Mouse (Mus musculus) heart, postnatal 14 days (tissue): ENCODE results near the gene Golga3. TPM values are rescaled to one million over a fixed set of nuclear protein-coding genes. Genes with fewer than 3 reads are reported as not detected.

Experiments
- DNase-seq, 2 experiments: peaks; one replicate each; pipeline ENCODE4 v3.0.0; 2021 to 2022
- intact Hi-C: fragments of 180-260 bp; cut with DNase I; formaldehyde crosslinking; loops from one replicate; pipeline ENCODE4 v1.15.1; 2025
- long read RNA-seq, 2 experiments: library from polyadenylated mRNA; stranded (forward); transcript quantifications; one replicate each; pipeline ENCODE4 v2.0.0; 2021
- total RNA-seq, 2 experiments: library from RNA; stranded (reverse); gene quantifications; 2 replicates each; pipeline ENCODE4 v1.2.3; 2021

Gene Golga3
- 10 to 100 TPM; 36.5 to 42.6 TPM for total RNA-seq
- long read RNA-seq, experiment 1, full-length matches to known transcripts, result 17 of 28 reads
- long read RNA-seq, experiment 1, partial matches to known transcripts, result 3 of 28 reads
- long read RNA-seq, experiment 1, other reads (novel, unspliced or antisense), result 8 of 28 reads
- long read RNA-seq, experiment 2, full-length matches to known transcripts, result 23 of 34 reads
- long read RNA-seq, experiment 2, partial matches to known transcripts, result 4 of 34 reads
- long read RNA-seq, experiment 2, other reads (novel, unspliced or antisense), result 7 of 34 reads

DNA sequence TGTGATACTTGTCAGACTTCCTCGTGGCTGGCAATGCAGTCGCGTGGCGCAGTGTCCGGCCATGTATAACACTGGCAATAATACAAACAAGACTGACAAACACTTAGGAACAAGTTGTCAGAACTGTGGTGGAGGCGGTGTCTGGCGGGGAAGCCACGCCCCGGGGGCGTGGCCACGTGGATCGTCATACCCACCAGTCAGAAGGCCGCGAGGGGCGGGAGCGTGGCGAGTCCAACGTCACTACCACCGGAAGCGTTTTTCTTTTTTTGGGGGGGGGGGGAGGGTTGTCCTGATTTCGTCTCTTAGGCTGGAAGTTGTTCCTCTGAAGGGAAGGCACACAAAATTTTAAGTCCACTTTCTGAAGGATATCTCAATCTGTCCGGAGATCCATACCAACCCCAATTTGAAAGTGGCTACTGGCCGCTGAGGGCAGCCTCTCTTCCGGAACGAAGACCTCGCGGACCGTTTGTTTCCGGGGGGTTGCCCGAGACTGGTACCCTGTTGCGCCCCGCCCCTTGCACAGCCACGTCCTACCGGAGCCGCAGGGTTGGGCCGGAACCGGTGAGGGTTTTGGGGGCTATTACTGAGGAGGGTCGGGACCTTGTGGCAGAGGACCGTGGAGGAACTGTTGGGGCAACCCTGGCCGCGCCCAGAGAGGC lies at the start of gene Golga3:
Gene Golga3, plus strand, starts transcription at position 340 of the 659 bp plus-strand sequence.
- intact Hi-C loops, result no loop called here
- DNase-seq, result peak; percentile 93 to 94

DNA sequence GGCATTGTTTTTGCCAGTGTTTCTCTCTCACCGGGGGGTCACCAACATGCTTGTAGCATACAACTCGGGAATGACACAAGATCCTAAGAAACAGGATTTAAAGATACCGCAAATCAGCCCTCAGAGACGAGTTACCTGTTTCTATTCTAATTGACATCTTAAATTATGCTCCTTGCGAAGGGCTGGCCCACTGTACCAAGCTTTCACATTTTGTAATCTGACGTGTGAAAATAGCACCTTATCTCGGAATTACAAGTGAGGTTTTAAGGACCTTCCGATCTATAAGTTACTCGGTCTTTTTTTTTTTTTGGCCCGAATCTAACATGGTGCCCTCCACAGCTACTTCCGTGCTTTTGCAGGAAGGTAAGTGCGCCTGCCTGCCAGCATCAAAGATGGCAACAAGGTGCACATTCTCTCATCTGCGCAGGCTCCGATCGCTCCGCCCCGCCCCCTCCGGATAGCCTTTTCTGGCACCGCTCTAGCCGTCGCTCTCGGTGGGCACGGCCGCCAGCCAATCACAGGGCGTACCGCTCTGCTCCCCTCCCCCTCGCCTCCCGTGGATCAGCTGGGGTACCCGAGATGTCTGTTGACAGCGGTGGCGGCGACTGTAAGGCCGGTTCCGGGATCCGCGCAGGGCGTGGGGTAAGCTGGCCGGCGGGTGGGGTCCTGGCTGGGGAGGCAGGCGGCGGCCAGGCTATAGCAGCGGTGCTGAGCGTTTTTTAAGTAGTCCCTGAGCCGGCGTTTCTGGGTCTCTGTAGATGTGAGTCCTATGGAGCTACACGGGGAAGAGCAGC lies 41.0 kb upstream of the Golga3 start, which contains the start of gene Chfr:
Gene Chfr, plus strand, starts transcription at position 550 of the 794 bp plus-strand sequence.
- intact Hi-C loops, result loop anchor here (2.0 kb wide), 1 partner anchor 25 kb away; the partner anchor contains the start of gene Zfp605
- DNase-seq, result peak; percentile 98 to 99

DNA sequence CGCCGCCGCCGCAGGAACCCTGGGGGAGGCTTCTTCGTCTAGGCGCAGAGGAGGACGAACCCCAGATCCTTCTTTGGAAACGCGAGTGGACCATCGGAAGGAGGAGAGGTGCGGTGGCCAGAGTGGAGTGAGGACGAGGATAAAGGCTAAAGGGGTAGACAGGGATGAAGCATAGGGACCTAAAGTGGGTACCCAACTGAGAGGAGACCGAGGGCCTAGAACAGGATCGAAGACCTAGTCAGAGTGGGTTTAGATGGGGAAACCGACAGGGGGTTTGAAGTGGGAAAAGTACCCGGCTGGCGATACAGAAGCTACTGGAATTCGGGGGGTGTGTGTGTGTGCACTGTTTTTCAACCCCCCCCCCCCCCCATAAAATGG lies 40.4 kb upstream of the Golga3 start:
- DNase-seq, result no peak
- intact Hi-C loops, result no loop called here

DNA sequence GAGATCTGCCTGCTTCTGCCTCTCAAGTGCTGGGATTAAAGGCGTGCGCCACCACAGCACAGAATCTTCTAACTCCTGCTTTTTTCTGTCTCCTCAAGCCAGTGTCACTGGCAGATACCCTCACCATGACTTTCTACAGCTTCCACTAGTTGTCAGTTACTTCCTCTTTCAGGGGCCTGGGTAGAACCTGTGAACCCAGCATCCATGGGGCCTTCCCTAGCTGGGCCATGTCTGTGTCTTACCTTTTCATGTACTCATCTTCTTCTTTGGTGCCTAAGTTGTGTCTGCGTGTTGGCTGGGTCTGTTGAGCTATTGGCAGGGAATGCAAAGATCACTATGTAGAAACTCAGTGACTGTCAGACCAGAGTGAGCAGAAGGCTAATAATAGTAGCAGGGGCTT lies 38.7 kb upstream of the Golga3 start:
- DNase-seq, result no peak
- intact Hi-C loops, result no loop called here

DNA sequence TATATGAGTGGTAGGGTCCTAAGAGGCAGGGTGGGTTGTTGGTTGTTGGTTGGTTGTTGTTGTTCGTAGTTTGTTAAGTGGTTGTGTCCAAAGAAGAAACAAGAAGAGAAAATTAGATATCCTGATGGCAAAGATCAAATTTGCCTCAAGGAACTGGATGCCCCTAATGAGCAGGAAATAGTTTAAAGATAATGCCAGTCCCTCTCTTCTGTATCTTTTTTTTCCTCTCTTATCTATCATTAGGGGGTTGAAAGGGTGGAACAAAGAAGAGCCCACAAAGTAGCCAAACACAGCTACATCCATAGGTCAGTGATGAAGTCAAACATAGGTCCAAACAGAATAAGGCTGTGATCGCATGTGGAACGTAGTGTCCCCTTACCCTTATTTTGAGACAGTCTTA lies 37.2 kb upstream of the Golga3 start:
- DNase-seq, result no peak
- intact Hi-C loops, result no loop called here

DNA sequence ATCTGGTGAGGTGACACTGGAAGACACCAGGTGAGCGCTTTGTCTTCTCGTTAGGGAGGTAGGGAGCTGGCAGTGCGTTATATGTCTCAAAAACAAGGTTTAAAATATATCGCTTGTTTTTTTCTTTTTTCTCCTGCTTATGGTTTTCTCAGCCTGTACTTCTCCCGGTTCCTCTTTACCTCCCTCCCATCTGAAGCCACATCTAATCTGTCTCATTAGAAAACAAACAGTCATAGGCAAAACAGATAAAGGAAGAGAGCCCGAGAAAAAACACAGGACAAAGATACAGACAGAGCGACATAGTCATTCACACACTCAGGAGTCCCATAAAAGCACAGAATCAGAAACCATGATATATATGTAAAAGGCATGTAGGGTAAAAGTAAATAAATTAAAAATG lies 36.1 kb upstream of the Golga3 start:
- intact Hi-C loops, result no loop called here

DNA sequence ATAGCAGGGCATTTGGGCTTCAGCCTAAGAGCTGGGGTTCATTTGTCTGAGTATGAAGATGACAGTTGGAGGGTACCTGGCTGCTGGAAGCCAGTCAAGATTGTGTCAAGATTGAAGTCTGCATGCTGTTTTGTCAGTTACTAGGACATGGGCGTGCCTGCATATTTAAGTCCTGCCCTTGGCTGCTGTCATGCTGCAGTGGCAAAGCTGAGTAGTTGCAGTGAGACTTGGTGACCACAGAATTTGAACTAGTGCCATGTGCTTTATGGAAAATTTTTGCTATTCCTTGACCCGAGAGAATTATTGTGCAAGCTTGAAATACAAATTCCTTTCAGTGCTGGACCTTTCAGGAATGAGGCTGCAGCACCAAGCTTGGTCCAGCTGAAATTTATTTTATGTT lies 34.2 kb upstream of the Golga3 start:
- no peak for DNase-seq
- intact Hi-C loops, result no loop called here

More for the DNA sequence above, 36.1 kb upstream of the Golga3 start:
- DNase-seq, result no peak

DNA sequence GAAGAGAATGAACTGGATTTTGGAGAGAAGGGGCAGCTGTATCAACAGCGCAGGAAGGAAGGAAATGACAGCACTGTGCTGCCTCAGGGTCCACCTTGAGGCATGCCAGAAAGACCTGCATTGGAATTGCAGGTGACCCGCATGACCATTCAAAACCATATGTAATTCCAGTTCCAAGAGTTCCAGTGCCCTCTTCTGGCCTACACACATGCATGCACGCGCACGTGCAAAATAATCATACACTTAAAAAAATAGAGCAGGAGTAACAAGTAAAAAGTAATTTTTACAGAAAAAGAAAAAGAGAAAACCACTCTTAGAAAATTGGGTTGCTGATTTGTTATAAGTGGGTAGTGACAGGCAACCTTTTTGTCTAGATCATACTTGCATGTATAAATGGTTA lies 33.5 kb upstream of the Golga3 start:
- DNase-seq, result no peak
- intact Hi-C loops, result no loop called here

DNA sequence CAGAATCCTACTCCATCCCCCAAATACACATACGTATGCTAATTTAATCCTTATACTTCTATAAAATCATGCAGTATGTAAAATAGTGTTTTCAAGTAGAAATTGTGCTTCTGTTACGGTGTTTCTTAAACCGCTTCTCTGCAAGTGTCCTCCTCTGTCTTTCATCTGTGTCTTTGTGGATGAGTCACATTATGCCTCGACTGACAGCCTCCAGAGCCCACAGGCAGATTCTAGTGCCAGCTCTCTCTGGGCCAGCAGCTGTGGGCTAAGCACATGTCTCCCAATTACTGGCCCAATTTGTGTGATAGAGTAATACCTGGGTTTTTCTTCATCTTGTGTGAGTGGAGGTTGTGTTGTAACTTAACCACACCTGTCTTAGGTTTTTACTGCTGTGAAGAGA lies 7.1 kb upstream of the Golga3 start:
- DNase-seq, result no peak
- intact Hi-C loops, result no loop called here

DNA sequence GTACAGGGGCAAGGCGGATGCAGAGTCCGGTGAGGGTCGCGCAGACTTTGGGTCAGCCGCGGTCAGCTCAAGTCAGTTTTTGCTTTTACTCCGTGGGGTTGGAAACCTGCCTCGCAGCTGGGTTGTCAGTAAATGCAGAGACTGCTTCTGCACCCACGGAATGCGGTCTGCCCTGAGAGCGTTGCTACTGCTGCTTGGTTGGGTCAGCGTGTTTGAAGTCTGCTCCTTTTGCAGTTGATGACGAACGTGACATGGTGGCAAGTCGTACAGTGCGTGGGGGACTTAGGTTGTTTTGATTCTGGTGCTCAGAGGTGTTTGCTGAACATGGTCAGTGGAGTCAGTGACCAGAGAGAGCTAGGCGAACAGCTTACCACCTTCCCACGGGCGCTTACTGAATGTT lies 520 bp downstream of the Golga3 start:
- intact Hi-C loops, result no loop called here
- DNase-seq, result no peak

DNA sequence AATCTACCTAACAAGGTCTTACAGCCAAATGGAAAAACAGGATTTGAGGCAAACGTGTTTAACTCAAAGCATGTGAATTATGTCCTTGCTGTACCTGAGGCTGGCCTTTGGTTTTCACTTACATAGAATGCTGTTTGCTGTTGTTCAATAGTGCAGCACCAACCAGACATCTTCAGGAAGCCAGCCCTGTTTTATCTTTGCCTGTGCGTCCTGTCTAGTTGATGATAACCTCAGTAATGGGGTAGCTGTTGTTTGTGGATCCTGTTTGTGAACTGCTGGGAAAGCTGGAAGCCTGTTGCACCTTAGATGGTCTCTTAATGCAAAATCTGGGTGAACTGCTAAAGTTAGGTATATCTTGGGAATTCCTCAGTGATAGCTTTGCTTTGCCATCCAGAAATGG lies 2.1 kb downstream of the Golga3 start:
- intact Hi-C loops, result no loop called here
- no peak for DNase-seq

DNA sequence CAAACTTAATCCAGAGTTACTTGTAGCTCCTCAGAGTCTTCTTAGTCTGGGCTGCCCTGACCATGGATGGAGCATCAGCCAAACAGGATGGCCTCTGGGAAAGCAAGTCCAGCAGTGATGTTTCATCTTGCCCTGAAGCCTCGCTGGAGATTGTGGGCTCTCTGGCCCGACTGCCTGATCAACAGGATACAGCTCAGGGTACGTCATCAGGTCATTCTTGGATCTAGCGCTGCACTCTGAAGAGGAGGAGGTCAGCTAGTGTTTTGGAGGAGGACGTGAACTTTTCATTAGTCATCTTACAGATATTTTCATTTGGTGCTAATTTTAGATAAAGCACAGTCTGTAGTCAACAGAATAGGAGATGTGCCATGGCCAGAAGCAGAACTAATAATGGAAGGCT lies 5.2 kb downstream of the Golga3 start:
- intact Hi-C loops, result no loop called here

DNA sequence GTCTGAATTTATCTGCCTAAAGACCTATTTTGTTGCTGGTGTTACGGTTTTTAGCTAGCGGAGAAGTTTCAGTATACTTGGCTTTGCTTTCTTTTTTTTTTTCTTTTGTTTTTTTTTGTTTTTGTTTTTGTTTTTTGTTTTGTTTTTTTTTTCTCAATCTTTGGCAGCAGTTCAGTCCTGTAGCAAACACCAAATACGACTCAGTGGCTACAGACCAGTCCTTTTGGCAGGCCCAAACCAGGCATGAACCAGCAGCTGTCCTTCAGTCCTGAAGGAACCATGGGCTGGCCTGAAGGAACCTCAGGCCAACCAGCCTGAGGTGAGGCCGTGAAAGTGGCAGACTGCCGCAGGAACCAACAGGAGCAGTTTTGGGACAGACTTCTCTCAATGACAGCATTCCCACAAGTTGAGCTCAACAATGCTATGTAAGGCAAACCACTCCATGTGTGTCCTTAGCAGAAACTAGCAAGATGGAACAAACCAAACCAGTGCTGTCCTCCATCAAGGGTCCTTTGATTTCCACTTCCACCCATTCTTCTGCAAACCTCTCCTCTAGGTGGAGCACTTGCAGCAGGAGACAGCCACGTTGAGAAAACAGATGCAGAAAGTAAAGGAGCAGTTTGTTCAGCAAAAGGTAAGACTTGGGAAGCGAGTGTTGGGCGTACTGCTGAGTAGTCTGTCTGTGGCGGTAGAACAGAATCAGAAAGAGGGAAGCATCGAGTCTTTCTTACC lies 26.8 kb downstream of the Golga3 start:
- no peak for DNase-seq
- intact Hi-C loops, result no loop called here

More for the DNA sequence above, 5.2 kb downstream of the Golga3 start:
- peak; percentile 10 for DNase-seq

DNA sequence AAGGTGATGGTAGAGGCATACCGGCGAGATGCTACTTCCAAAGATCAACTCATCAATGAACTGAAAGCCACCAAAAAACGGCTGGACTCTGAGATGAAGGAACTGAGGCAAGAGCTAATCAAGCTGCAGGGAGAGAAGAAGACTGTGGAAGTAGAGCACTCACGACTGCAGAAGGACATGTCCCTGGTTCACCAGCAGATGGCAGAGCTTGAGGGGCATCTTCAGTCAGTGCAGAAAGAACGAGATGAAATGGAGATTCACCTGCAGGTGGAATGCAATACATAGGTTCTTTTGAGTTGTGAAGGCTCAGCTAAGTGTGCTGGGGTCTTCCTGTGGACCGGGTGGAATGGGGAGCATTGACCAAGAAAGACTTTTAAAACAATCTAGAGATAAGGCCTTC lies 28.3 kb downstream of the Golga3 start:
- no peak for DNase-seq
- intact Hi-C loops, result no loop called here

DNA sequence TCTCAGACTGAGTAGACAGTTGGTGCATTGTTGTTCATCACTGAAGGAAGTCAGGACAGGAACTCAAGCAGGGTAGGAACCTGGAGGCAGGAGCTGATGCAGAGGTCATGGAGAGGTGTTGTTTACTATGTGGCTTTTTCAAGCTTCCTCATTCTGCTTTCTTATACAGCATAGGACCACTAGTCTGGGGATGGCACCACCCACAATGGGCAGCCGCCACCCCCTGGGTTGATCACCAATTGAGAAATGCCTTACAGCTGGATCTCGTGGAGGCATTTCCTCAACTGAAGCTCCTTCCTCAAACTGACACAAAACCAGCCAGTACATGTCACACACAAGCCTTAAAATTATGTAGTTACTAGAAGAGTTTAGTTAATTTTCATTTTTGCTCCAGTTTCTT lies 34.8 kb downstream of the Golga3 start:
- intact Hi-C loops, result no loop called here

DNA sequence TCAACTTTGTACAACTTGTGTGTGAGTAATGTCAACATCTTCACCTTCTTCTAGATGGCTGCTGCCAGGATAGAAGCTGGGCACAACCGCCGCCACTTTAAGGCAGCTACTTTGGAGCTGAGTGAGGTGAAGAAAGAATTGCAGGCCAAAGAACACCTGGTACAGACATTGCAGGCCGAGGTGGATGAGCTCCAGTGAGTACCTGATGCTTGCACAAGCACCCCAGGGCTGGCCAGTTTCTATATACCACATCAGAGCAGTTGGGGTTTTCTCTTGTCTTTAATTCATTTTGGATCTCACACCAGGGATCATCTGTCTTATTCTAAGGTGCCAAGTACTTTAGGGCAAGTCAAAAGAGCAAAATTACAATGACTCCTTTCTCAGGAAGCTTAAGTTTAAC lies 40.3 kb downstream of the Golga3 start:
- intact Hi-C loops, result no loop called here
- DNase-seq, result no peak

More for the DNA sequence above, 34.8 kb downstream of the Golga3 start:
- DNase-seq, result no peak

DNA sequence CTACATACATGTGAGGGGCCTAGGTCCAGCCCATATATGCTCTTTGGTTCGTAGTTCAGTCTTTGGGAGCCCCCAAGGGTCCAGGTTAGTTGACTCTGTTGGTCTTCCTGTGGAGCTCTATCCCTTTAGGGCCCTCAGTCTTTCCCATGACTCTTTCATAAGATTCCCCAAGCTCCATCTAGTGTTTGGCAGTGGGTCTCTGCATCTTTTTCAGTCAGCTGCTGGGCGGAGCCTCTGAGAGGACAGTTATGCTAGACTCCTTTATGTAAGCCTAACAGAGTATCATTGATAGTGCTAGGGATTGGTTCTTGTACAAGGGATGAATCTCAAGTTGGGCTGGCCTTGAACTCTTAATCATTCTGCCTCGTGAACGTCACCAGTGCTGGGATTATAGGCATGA lies 43.8 kb downstream of the Golga3 start:
- no peak for DNase-seq
- intact Hi-C loops, result no loop called here

DNA sequence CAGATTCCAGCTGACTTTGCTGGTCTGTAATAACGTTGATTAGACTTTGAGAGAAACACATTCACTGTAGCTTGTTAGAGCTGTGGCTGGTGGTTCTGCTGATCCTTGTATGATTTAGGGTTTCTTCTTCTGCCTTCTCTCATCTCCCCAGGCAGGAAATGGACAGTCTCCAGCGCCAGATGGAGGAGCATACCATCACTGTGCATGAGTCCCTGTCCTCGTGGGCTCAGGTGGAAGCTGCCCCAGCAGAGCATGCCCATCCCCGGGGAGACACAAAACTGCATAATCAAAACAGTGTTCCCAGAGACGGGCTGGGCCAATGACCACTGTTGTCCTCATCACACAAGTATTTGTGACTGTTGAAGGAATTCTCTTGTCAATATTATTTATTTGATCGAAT lies 46.3 kb downstream of the Golga3 start:
- no peak for DNase-seq
- intact Hi-C loops, result no loop called here

DNA sequence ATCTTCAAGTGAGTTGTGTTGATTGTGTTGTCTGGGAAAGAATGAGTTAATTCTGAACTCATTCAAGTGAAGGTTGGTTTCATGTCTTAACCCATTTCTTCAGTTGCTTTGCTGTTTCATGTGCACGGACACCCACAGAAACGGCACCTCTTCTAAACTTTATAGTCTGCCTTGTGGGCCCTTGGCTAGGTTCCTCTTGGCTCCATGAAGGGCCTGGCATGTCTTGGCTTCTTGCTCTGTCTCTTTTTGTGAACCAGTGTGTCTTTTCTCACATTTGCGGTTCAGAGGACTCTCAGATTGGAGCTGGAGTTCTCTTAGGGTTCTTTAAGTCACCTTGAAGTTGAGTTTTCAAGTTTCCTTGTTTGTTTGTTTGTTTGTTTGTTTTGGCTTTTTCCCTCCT lies 48.6 kb downstream of the Golga3 start:
- intact Hi-C loops, result no loop called here
- DNase-seq, result no peak

DNA sequence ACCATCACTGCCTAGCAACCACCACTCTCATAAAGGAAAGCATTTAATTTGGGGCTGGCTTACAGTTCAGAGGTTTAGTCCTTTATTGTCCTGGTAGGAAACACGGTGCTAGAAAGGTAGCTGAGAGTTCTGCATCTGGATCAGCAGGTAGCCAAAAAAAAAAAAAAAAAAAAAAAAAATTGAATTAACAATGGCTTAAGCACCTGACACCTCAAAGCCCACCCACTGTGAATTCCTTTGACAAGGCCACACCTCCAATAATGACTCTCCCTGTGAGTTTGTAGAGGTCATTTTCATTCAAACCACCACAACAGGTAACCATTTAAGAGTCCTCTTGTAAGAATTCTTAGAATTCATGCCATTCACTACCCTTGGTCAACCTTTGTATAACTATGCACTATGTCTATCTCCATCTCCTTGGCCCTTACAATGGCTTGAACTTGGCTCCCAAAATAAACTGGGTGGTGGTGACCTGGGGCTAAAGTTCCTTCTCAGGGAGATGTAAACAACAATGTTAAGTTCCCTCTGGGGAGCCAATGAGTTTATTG lies 50.9 kb downstream of the Golga3 start:
- intact Hi-C loops, result no loop called here
- DNase-seq, result no peak

DNA sequence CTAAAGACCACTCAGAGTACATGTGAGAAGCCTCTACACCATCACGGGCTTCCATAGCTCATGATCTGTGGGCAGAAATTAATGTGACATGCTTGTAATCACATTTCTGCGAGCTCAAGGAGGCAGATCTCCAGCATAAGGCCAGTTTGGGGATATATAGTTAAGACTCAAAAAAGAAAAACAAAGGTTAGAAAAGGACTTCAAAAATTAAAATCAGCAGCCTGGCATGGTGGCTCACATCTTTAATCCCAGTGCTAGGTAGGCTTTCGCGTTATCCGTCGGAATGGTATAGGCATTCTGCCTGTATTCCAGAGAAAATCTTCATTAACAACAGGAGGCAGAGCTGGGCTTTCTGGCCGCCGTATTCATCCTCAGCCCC lies 53.9 kb downstream of the Golga3 start:
- intact Hi-C loops, result no loop called here
- no peak for DNase-seq
